Mouse (Mus musculus): ENCODE results near the gene Comtd1. TPM values are rescaled to one million over a fixed set of nuclear protein-coding genes. Genes with fewer than 3 reads are reported as not detected.

The Comtd1 gene
- polyA plus RNA-seq, 1 experiment from 2014 or later: 38.8 TPM

DNA sequence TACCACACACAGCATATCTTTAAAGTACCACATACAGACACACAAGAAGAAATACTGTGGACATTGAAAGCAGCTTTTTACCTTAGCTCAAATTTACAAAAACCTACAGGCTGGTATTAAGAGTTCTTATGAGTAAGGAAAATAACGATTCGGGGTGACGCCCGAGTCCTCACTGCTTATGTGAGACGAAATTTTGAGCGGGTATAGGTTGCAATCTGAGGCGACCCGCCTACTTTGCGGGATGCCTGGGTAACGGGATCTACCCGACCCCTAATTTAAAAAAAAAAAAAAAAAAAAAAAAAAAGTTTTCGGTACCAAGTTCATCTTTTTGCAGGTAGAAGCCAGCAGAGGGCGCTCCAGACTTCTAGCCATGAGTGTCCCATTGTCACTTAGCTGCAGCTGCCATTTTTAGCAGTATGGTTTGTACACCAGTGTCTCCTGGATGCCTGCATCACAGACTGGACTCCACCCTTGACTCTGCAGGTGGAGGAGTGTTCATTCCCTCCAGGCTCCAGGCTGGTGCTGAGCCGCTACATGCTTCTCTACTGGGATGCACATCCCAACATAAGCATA lies 36.1 kb downstream of the Comtd1 start:
- Histone ChIP-seq H3K9ac (replicated peaks; ENCODE audit: low read length) (no peak overlapping the region), H3K4me2 (ENCODE audit: low read length) (no peak overlapping the region), H3K9me3 (ENCODE audit: control insufficient read depth, low read length) (no peaks in the 10 kb centered on the region)

DNA sequence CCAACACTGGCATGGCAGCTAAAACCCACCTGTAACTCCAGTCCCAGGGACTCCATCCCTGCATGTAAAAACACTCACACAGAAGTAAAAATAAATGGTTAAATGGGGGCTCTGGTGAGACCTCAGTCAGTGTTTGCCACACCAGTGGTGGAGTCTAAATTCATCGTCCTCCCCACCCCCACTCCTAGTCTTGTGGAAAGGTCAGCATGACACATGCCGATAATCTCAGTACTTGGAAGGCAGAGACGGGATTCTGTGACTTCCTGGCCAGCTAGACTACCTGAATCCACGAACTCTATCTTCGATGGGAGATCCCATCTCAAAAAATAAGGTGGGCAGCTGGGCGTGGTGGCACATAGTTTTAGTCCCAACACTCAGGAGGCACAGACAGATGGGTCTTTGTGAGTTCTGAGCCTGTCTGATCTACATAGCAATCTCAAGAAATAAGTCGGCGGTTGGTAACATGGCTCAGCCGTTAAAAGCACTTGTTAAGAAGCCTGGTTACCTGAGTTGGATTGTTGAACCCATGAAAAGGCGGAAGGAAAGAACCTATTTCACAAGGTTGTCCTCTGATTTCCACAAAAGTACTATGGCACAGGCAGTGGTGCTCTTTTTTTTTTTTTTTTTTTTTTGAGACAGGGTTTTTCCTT lies 36.9 kb downstream of the Comtd1 start:
- Histone ChIP-seq H3K27ac (replicated peaks; ENCODE audit: low read depth, low read length) (no peak overlapping the region), H3K4me2 (ENCODE audit: low read length) (no peak overlapping the region), H3K9me3 (ENCODE audit: control insufficient read depth, low read length) (no peaks in the 10 kb centered on the region), H3K4me1 (ENCODE audit: control insufficient read depth, insufficient read depth, low read length) (no peaks in the 10 kb centered on the region), H3K4me3 (replicated peaks; ENCODE audit: low read depth, low read length) (no peak overlapping the region), H3K9ac (replicated peaks; ENCODE audit: low read length) (no peak overlapping the region), H3K27me3 (ENCODE audit: control insufficient read depth, insufficient read depth, low read length) (no peaks in the 10 kb centered on the region), H3K36me3 (ENCODE audit: control insufficient read depth, insufficient read depth, low read length) (no peaks in the 10 kb centered on the region)
- no peak for ATAC-seq (ENCODE audit: low FRiP score, low TSS enrichment)
- WGBS: 86% methylated on average over 10 of the region's 10 CpGs
- no peak for DNase-seq

More for the DNA sequence above, 36.1 kb downstream of the Comtd1 start:
- ATAC-seq (ENCODE audit: low FRiP score, low TSS enrichment): no peak
- WGBS: 25% methylated on average over 14 of the region's 14 CpGs
- H3K27me3 ChIP-seq (ENCODE audit: control insufficient read depth, insufficient read depth, low read length): no peaks in the 10 kb centered on the region
- H3K27ac ChIP-seq (replicated peaks; ENCODE audit: low read depth, low read length): no peak overlapping the region
- no peaks in the 10 kb centered on the region for H3K36me3 ChIP-seq (ENCODE audit: control insufficient read depth, insufficient read depth, low read length)
- no peaks in the 10 kb centered on the region for H3K4me1 ChIP-seq (ENCODE audit: control insufficient read depth, insufficient read depth, low read length)
- peak; percentile 67 for DNase-seq
- no peak overlapping the region for H3K4me3 ChIP-seq (replicated peaks; ENCODE audit: low read depth, low read length)

DNA sequence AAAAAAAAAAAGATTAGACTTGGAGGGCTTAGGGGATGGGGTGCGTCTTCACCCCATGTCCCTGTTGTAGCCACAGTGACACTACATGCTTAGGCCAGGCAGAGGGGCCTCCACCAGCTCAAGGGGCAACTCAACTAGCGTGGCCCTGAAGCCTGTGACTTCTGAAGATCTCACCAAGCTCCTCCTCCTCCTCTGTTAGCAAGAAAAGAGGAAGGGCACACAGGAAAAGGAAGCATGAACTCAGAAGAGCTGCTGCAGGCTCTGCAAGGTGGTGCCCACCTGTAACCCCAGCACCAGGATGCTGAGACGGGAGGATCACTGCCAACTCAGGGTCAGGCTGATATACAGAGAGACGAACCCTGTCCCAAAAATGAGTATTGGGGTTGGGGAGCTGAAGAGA lies 37.5 kb downstream of the Comtd1 start:
- no peaks in the 10 kb centered on the region for H3K9me3 ChIP-seq (ENCODE audit: control insufficient read depth, low read length)
- H3K4me3 ChIP-seq (replicated peaks; ENCODE audit: low read depth, low read length): no peak overlapping the region
- H3K4me1 ChIP-seq (ENCODE audit: control insufficient read depth, insufficient read depth, low read length): no peaks in the 10 kb centered on the region
- H3K4me2 ChIP-seq (ENCODE audit: low read length): no peak overlapping the region
- DNase-seq (no peak), ATAC-seq (ENCODE audit: low FRiP score, low TSS enrichment) (no peak)
- H3K9ac ChIP-seq (replicated peaks; ENCODE audit: low read length): no peak overlapping the region
- no peak overlapping the region for H3K27ac ChIP-seq (replicated peaks; ENCODE audit: low read depth, low read length)
- no peaks in the 10 kb centered on the region for H3K36me3 ChIP-seq (ENCODE audit: control insufficient read depth, insufficient read depth, low read length)
- 84% methylated on average over 4 of the region's 4 CpGs for WGBS
- no peaks in the 10 kb centered on the region for H3K27me3 ChIP-seq (ENCODE audit: control insufficient read depth, insufficient read depth, low read length)

DNA sequence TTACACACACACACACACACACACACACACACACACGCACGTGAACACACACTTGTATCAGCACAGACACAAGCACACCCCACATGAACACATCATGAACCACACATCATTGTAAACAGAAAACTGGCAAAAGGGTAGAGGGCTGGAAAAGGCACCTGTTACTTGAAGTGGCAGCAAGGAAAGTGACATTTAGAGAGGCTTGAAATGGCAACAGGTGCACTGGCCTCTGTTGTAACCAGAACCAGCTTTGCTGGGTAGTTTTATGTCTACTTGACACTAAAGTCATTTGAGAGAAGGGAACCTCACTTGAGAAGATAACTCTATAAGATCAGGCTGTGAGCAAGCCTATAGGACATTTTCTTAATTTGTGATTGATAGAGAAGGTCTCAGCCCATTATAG lies 39.4 kb downstream of the Comtd1 start:
- WGBS: 98% methylated on average over 2 of the region's 2 CpGs
- Histone ChIP-seq H3K4me2 (ENCODE audit: low read length) (no peak overlapping the region), H3K4me3 (replicated peaks; ENCODE audit: low read depth, low read length) (no peak overlapping the region), H3K4me1 (ENCODE audit: control insufficient read depth, insufficient read depth, low read length) (no peaks in the 10 kb centered on the region), H3K36me3 (ENCODE audit: control insufficient read depth, insufficient read depth, low read length) (no peaks in the 10 kb centered on the region), H3K27me3 (ENCODE audit: control insufficient read depth, insufficient read depth, low read length) (no peaks in the 10 kb centered on the region), H3K27ac (replicated peaks; ENCODE audit: low read depth, low read length) (no peak overlapping the region), H3K9ac (replicated peaks; ENCODE audit: low read length) (no peak overlapping the region), H3K9me3 (ENCODE audit: control insufficient read depth, low read length) (no peaks in the 10 kb centered on the region)
- DNase-seq (no peak), ATAC-seq (ENCODE audit: low FRiP score, low TSS enrichment) (no peak)

DNA sequence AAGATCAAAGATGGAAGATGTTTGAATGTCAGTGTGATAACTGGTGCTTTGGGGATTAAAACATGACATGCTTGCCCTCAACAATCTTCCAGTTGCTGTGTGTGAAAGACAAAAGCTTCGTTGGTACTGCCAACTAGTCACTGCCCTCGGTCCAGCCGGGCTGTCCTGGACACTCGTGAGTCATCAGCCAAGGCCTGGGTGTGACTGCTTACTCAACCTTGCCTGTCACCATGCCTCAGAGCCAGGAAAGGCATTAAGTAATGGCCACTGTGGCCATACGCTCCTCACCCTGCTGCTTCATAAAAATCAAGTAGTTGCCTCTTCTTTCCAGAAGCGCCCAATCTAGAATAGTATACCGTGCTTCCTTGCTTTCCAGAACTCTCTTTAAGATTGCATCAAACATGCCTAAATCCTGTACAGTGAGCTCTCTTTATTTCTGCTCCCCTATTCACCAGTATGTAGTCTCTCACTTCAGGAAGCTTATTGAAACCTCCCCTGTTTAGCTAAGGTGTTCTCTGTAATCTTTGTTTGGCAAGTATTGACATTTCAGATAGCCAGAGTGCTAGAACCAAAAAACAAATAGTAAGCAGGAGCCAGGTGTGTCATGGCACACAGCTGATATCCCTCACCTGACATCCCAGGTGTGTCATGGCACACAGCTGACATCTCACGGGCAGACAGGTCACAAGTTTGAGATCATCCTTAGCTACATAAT lies 40.4 kb downstream of the Comtd1 start:
- no peak for ATAC-seq (ENCODE audit: low FRiP score, low TSS enrichment)
- no peaks in the 10 kb centered on the region for H3K36me3 ChIP-seq (ENCODE audit: control insufficient read depth, insufficient read depth, low read length)
- no peak overlapping the region for H3K9ac ChIP-seq (replicated peaks; ENCODE audit: low read length)
- H3K4me1 ChIP-seq (ENCODE audit: control insufficient read depth, insufficient read depth, low read length): no peaks in the 10 kb centered on the region
- H3K27ac ChIP-seq (replicated peaks; ENCODE audit: low read depth, low read length): no peak overlapping the region
- no peaks in the 10 kb centered on the region for H3K9me3 ChIP-seq (ENCODE audit: control insufficient read depth, low read length)
- H3K27me3 ChIP-seq (ENCODE audit: control insufficient read depth, insufficient read depth, low read length): no peaks in the 10 kb centered on the region
- no peak for DNase-seq
- no peak overlapping the region for H3K4me2 ChIP-seq (ENCODE audit: low read length)
- H3K4me3 ChIP-seq (replicated peaks; ENCODE audit: low read depth, low read length): no peak overlapping the region
- WGBS: 90% methylated on average over 8 of the region's 8 CpGs

DNA sequence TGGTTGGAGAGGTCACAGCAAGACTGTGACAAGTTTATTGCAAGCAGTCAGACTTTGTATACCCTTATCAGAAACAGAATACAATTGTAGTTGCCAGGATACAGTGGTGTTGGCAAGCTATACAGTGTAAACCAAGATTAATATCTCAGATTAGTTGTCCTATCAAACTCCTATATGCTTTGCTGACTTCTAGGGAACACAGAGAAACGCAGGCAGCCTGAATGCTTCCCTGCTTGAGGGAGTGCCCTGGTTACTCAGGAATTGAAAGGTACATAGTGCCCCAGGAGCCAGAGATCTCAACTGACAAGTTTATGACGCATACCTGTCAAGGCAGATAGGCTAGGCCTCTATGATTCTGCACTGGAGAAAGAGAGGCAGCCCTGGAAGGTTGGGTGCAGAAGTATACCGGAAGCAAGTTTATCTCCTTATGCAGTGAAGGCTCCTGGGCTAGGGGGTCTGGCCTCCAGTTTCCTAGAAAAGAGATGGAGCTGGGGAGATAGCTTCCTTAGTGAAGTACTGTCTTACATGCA lies 42.1 kb downstream of the Comtd1 start:
- H3K27ac ChIP-seq (replicated peaks; ENCODE audit: low read depth, low read length): no peak overlapping the region
- no peak for ATAC-seq (ENCODE audit: low FRiP score, low TSS enrichment)

DNA sequence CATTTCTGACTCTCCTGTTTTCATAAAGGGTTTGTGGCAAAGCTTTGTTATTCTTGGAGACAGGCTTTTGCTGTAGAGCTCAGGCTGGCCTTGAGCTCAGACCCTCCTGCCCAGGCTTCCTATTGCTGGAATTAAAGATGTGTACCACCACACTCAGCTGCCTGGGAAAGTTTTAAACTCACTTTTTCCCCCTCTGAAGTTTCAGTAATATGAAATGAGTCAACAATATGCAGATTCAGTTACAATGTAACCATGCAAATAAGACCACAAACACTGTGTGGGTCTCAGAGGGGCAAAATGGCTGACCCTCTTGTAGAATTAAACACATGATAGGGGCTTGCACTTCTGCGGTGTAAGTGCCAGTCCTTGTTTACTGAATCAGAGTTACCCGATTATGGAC lies 42.6 kb downstream of the Comtd1 start:
- no peaks in the 10 kb centered on the region for H3K36me3 ChIP-seq (ENCODE audit: control insufficient read depth, insufficient read depth, low read length)

More for the DNA sequence above, 42.1 kb downstream of the Comtd1 start:
- 90% methylated on average over 3 of the region's 3 CpGs for WGBS
- Histone ChIP-seq H3K4me2 (ENCODE audit: low read length) (no peak overlapping the region), H3K36me3 (ENCODE audit: control insufficient read depth, insufficient read depth, low read length) (no peaks in the 10 kb centered on the region), H3K9ac (replicated peaks; ENCODE audit: low read length) (no peak overlapping the region), H3K9me3 (ENCODE audit: control insufficient read depth, low read length) (no peaks in the 10 kb centered on the region), H3K27me3 (ENCODE audit: control insufficient read depth, insufficient read depth, low read length) (no peaks in the 10 kb centered on the region), H3K4me1 (ENCODE audit: control insufficient read depth, insufficient read depth, low read length) (no peaks in the 10 kb centered on the region), H3K4me3 (replicated peaks; ENCODE audit: low read depth, low read length) (no peak overlapping the region)
- no peak for DNase-seq

DNA sequence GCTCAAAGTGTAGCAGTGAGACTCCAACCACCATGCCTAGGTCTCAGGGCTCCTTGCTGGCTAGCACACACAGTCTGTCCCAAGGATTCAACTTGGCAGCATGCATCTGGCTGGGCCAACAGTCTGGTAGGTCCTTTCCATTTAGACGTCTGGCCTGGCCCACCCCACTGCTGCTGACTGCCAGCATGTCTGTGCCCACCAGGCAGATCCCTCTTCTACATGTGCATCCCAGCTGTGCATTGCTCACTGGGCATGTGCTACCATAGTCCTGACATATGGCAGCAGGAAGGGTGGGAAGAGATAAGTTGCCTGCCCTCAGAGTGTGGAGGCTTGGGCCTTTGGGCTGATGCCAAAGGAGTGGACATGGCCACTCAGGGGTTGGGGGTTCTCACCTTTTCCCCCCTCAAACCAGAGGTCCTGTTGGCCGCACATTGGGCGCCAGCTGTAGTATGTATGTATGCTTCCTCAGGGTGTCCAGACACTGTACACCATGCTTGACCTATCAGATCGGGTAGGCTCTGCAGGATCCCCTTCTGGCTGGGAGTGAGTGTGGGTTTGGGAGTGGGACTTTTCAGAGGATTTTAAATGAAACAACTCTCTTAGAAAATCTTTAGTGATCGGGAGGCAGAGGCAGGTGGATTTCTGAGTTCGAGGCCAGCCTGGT lies 46.1 kb downstream of the Comtd1 start:
- 96% methylated on average over 6 of the region's 6 CpGs for WGBS
- H3K4me2 ChIP-seq (ENCODE audit: low read length): no peak overlapping the region
- H3K4me3 ChIP-seq (replicated peaks; ENCODE audit: low read depth, low read length): no peak overlapping the region
- H3K27me3 ChIP-seq (ENCODE audit: control insufficient read depth, insufficient read depth, low read length): no peaks in the 10 kb centered on the region
- H3K27ac ChIP-seq (replicated peaks; ENCODE audit: low read depth, low read length): no peak overlapping the region
- H3K4me1 ChIP-seq (ENCODE audit: control insufficient read depth, insufficient read depth, low read length): no peaks in the 10 kb centered on the region
- DNase-seq (no peak), ATAC-seq (ENCODE audit: low FRiP score, low TSS enrichment) (no peak)
- H3K9me3 ChIP-seq (ENCODE audit: control insufficient read depth, low read length): no peaks in the 10 kb centered on the region
- H3K36me3 ChIP-seq (ENCODE audit: control insufficient read depth, insufficient read depth, low read length): 0 out of 2 replicates have a peak, but pooled peaks cover 9% of the 10 kb centered on the region
- no peak overlapping the region for H3K9ac ChIP-seq (replicated peaks; ENCODE audit: low read length)

More for the DNA sequence above, 42.6 kb downstream of the Comtd1 start:
- H3K27me3 ChIP-seq (ENCODE audit: control insufficient read depth, insufficient read depth, low read length): no peaks in the 10 kb centered on the region
- ATAC-seq (ENCODE audit: low FRiP score, low TSS enrichment) (no peak), DNase-seq (no peak)
- H3K4me3 ChIP-seq (replicated peaks; ENCODE audit: low read depth, low read length): no peak overlapping the region
- H3K4me1 ChIP-seq (ENCODE audit: control insufficient read depth, insufficient read depth, low read length): no peaks in the 10 kb centered on the region
- H3K27ac ChIP-seq (replicated peaks; ENCODE audit: low read depth, low read length): no peak overlapping the region
- 90% methylated on average over 2 of the region's 2 CpGs for WGBS
- no peaks in the 10 kb centered on the region for H3K9me3 ChIP-seq (ENCODE audit: control insufficient read depth, low read length)
- H3K9ac ChIP-seq (replicated peaks; ENCODE audit: low read length): no peak overlapping the region
- H3K4me2 ChIP-seq (ENCODE audit: low read length): no peak overlapping the region

Measured in midbrain, embryonic 14.5 days (tissue).